Mouse (Mus musculus) neural tube, embryonic 15.5 days (tissue): ENCODE results near the gene Grik4. TPM values are rescaled to one million over a fixed set of nuclear protein-coding genes. Genes with fewer than 3 reads are reported as not detected.
A peak's percentile ranks its signal among the peaks of the same experiment; 100 is the strongest.
"Not testable (repeated sequence)": the region's sequence is repeated elsewhere in the genome, so short reads cannot be mapped to it uniquely, and the experiment has no call there.

Source experiments
- ATAC-seq: fragments of 200-750 bp; cut with Nextera tagmentation; 2 replicates; pipeline ENCODE4 v1.8.0; 2017; ENCODE audit warnings: mild to moderate bottlenecking, moderate TSS enrichment, moderate library complexity; ENCODE audit not compliant: low FRiP score
- H3K27ac ChIP-seq: fragments of 300-500 bp; sonication (generic); replicated peaks from 2 replicates; pipeline ENCODE4 v1.5.1; 2015; ENCODE audit warnings: mild to moderate bottlenecking, inconsistent platforms
- H3K27me3 ChIP-seq: fragments of 300-500 bp; sonication (generic); replicated peaks from 2 replicates; pipeline ENCODE4 v1.6.1; 2015; ENCODE audit warnings: inconsistent platforms
- H3K36me3 ChIP-seq: fragments of 300-500 bp; sonication (generic); 2 replicates; pipeline ENCODE4 v1.6.1; 2015; ENCODE audit warnings: inconsistent platforms
- H3K4me1 ChIP-seq: fragments of 300-500 bp; sonication (generic); 2 replicates; pipeline ENCODE4 v1.6.1; 2015; ENCODE audit warnings: inconsistent platforms
- H3K4me2 ChIP-seq: fragments of 300-500 bp; sonication (generic); 2 replicates; pipeline ENCODE4 v1.6.1; 2015; ENCODE audit warnings: inconsistent platforms, mild to moderate bottlenecking, moderate library complexity
- H3K4me3 ChIP-seq: fragments of 300-500 bp; sonication (generic); replicated peaks from 2 replicates; pipeline ENCODE4 v1.5.1; 2015; ENCODE audit warnings: mild to moderate bottlenecking, inconsistent platforms
- H3K9ac ChIP-seq: fragments of 300-500 bp; sonication (generic); replicated peaks from 2 replicates; pipeline ENCODE4 v1.6.1; 2015; ENCODE audit warnings: mild to moderate bottlenecking, inconsistent platforms
- H3K9me3 ChIP-seq: fragments of 300-500 bp; sonication (generic); replicated peaks from 2 replicates; pipeline ENCODE4 v1.6.1; 2016; ENCODE audit warnings: inconsistent platforms
- WGBS: fragments of 180-500 bp; shearing (Covaris S2); methylation state at CpG from one replicate; pipeline ENCODE4 v1.1.7; 2015; ENCODE audit warnings: mixed read lengths; 5-methylcytosine and 5-hydroxymethylcytosine counted together
- polyA plus RNA-seq: library from polyadenylated mRNA; unstranded; fragments of >200 nt; fragmentation: Nextera tagmentation; extraction: Ambion mirVana; gene quantifications from 2 replicates; pipeline ENCODE4 v1.2.1, GENCODE M21; 2015

Gene Grik4
- polyA plus RNA-seq: 10.1 and 12.3 TPM in 2 replicates

DNA sequence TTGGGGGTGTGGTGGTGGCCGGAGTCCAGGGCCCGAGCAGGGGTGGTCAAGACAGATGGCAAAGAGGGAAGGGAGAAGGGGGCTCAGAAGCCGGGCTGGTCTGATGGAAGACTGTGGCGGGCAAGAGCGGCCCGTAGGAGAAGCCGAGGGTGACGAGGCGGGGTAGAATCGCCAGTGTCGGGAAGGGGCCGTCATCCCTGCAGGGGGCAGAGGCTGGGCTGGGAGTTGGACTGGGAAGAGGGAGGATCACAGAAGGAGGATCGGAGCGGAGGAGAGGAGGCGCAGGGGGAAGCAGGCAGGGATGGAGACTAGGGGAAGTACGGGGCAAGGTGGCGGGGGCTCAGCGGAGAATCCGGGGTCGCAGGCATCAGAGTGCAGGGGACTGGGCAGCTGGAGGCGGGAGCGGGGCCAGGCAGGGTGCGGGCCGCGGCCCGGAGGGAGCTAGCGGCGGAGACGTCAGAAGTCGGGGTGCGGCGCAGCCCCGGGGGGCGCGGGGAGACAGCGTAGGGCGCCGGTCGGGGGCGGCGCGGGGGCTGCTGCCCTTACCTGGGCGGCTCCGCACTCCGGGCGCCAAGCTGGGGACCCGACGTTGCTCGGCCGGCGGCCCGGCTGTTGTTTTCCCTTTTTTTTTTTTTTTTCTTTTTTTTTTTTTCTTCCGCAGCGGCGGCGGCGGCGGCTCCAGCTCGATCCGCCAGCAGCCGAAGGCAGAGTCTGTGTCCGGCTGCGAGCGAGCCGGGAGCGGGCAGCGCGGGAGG is at the start of gene Grik4:
Gene Grik4, minus strand, starts transcription at position 713 of the 755 bp plus-strand sequence.
- peak; percentile 84 for ATAC-seq
- Histone ChIP-seq H3K9me3 (no peaks in the 10 kb centered on the region), H3K4me2 (peak within 1 kb of the TSS; percentile 96), H3K4me3 (peak within 1 kb of the TSS; percentile 60), H3K27ac (peak within 1 kb of the TSS; percentile 79), H3K27me3 (peaks cover 5% of the 10 kb centered on the region; the same call in 1 of the 2 replicates), H3K36me3 (no peaks in the 10 kb centered on the region), H3K4me1 (peaks cover 28% of the 10 kb centered on the region), H3K9ac (peak within 1 kb of the TSS; percentile 88)
- WGBS: under 1% methylated on average over 54 of the region's 68 CpGs

DNA sequence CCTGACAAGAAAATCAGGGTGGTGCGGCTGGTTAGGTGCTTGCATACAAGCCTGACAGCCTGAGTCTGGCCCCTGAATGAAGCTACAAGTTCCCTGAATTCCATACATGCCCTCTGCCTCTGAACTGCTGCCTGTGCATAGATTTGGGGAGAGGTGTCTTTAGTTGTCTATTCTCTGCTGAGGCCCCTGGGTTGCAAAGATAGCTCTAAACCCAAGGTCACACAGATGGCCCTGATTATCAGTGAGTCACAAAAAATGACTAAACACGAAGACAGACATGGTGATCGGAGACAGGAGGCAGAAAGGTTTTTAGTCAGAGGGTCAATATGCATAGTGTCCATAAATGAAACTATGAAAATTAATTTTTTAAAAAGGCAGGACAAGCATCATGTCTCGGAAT is 49.4 kb upstream of the Grik4 start:
- H3K36me3 ChIP-seq: peaks cover 76% of the 10 kb centered on the region
- no peaks in the 10 kb centered on the region for H3K27me3 ChIP-seq
- no peak overlapping the region for H3K4me2 ChIP-seq
- no peak overlapping the region for H3K4me3 ChIP-seq
- H3K9me3 ChIP-seq: no peaks in the 10 kb centered on the region
- H3K9ac ChIP-seq: no peak overlapping the region
- WGBS: 95% methylated on average over 4 of the region's 4 CpGs
- H3K27ac ChIP-seq: no peak overlapping the region
- no peaks in the 10 kb centered on the region for H3K4me1 ChIP-seq
- no peak for ATAC-seq

DNA sequence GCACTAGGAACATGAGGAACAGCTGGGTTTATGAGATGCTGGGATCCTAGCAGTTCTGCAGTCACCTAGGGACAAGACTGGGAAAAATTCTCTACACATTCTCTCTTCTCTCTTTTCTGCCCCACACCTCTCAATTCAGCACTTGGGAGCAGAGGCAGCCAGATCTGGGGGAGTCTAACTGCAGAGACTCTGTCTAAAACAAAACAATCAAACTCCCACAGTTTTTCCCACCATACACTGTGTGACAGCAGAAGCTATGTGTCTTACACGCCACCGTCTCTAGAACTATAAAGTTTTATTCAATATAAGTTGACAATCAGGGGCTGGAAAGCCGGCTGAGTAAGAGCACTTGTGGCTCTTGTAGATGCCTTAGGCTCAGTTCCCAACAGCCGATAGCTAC is 43.7 kb upstream of the Grik4 start:
- H3K4me3 ChIP-seq: no peak overlapping the region
- H3K9ac ChIP-seq: no peak overlapping the region
- H3K9me3 ChIP-seq: no peaks in the 10 kb centered on the region
- H3K36me3 ChIP-seq: peaks cover 71% of the 10 kb centered on the region
- H3K4me1 ChIP-seq: no peaks in the 10 kb centered on the region
- WGBS: 88% methylated on average over 4 of the region's 4 CpGs
- H3K4me2 ChIP-seq: no peak overlapping the region
- H3K27ac ChIP-seq: no peak overlapping the region
- no peaks in the 10 kb centered on the region for H3K27me3 ChIP-seq
- no peak for ATAC-seq

DNA sequence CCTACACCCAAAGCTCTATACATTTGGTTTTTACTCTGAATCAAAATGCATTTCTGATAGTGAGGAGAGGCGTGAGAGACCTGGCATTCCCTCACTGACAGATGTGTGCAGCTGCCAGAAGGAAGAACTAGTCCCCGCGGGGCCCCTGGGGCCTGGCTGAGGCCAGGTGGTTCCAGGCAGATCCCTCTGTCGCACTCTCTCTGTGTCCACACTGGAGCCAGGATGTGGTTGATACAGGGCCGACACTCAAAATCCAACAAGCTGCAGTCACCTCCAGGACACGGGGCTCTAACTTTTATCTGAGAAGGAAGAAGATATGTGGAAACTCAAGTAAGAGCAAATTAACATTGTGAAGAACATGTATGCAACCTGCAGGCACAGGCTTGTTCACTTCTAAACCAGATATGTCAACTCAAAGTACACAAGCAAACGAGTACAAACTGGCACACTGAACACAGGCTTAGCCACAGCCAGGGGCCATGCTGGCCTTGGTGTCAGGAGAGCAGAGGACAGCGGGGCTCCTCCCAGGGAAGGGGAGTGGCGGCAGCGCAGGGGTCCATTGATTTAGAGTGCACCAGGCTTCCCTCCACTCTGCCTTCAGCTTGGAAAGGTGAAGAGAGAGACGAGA is 24.7 kb upstream of the Grik4 start:
- ATAC-seq: no peak
- H3K4me3 ChIP-seq: no peak overlapping the region
- H3K9me3 ChIP-seq: no peaks in the 10 kb centered on the region
- no peak overlapping the region for H3K9ac ChIP-seq
- H3K36me3 ChIP-seq: peaks cover 71% of the 10 kb centered on the region
- H3K27me3 ChIP-seq: no peaks in the 10 kb centered on the region
- no peak overlapping the region for H3K27ac ChIP-seq
- 71% methylated on average over 11 of the region's 11 CpGs for WGBS
- H3K4me1 ChIP-seq: peaks cover 5% of the 10 kb centered on the region
- H3K4me2 ChIP-seq: no peak overlapping the region

DNA sequence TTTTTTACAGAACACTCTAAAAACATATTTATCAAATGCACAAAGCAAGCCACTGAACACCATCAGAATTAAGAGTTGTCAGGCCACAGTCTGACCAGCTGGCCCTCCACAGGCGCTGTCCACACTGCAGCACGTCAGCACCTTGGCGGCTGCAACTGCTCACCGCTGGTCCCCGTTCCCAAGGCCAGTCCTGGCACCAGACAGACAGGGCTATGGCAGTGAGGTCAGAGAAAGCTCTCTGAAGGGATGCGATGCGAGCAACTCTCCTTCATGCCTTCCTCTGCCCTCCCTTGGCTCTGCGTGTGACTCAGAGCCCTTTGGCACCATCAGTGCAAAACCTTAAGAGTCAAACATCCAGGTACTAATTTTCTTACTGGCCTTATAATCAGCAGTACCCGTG is 23.4 kb upstream of the Grik4 start:
- H3K36me3 ChIP-seq: peaks cover 60% of the 10 kb centered on the region
- H3K9me3 ChIP-seq: no peaks in the 10 kb centered on the region
- H3K4me2 ChIP-seq: no peak overlapping the region
- no peak overlapping the region for H3K27ac ChIP-seq
- WGBS: 89% methylated on average over 9 of the region's 9 CpGs
- no peak for ATAC-seq
- no peak overlapping the region for H3K4me3 ChIP-seq
- no peaks in the 10 kb centered on the region for H3K27me3 ChIP-seq
- H3K4me1 ChIP-seq: peaks cover 6% of the 10 kb centered on the region
- no peak overlapping the region for H3K9ac ChIP-seq

DNA sequence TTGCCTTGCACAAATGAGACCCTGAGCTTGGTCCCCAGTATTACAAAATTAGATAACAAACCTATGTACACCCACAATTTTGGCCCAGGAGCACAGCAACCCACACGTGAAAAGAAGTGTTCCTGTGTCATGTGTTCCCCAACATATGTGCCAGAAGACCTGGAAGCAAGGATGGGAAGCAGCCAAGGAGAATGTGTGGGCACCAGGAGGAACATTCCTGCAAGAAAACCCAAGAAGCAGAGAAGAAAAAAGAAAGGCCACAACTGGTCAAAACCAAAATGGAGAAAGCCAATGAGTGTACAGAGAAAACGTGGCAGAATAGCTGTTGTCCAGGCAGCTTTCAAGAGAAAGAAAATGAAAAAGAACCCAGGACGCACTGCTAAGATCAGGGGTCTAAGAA is 20.5 kb upstream of the Grik4 start:
- H3K27ac ChIP-seq, H3K4me1 ChIP-seq, H3K27me3 ChIP-seq, H3K9me3 ChIP-seq, H3K4me2 ChIP-seq, H3K9ac ChIP-seq, ATAC-seq, H3K4me3 ChIP-seq: not testable (repeated sequence)
- WGBS: 89% methylated on average over 3 of the region's 3 CpGs
- H3K36me3 ChIP-seq: peaks cover 32% of the 10 kb centered on the region

DNA sequence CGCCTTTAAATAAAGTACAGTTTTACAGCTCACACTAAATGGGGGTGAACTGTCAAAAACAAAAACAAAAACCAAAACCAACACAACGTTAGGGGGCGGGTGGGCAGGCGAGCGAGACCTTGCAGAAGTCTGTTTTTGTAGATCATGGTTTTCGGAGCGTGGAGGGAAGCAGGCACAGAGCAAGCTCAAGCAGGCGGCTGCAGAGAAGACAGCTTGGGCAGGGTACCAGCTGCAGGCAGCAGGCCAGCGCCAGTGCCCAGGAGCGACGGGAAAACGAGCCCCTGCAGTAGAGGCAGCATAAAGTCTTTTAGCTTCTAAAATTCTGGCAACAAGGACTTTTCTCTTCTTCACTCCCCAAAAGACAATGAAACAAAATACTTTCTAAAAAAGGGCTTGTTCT is 20.1 kb upstream of the Grik4 start:
- H3K4me2 ChIP-seq: no peak overlapping the region
- H3K27ac ChIP-seq: no peak overlapping the region
- ATAC-seq: no peak
- peaks cover 9% of the 10 kb centered on the region for H3K4me1 ChIP-seq
- peaks cover 27% of the 10 kb centered on the region for H3K36me3 ChIP-seq
- 69% methylated on average over 12 of the region's 12 CpGs for WGBS
- no peak overlapping the region for H3K9ac ChIP-seq
- no peak overlapping the region for H3K4me3 ChIP-seq
- no peaks in the 10 kb centered on the region for H3K27me3 ChIP-seq
- no peaks in the 10 kb centered on the region for H3K9me3 ChIP-seq

DNA sequence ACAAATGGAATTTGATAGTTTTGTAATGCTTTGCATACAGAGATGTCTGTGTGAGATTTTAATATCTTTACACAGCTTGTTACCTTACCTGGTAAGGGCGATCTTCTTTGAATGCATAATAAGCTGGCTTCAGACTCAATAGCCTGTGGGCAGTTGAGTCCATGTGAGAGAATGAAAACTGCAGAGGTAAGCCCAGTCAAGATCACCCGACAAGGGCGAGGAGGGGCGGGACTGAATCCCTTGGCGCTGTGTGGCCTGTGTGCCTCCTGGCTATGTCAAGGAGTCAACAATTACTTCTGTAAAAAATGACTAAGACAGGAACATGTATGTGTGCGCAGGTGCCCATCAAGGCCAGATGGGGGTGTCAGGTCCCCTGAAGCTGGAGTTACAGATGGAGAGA is 18.2 kb upstream of the Grik4 start:
- Histone ChIP-seq H3K4me1 (peaks cover 19% of the 10 kb centered on the region), H3K27me3 (no peaks in the 10 kb centered on the region), H3K36me3 (peaks cover 12% of the 10 kb centered on the region), H3K27ac (no peak overlapping the region), H3K4me2 (no peak overlapping the region), H3K9ac (no peak overlapping the region), H3K9me3 (no peaks in the 10 kb centered on the region), H3K4me3 (no peak overlapping the region)
- no peak for ATAC-seq
- WGBS: 86% methylated on average over 6 of the region's 6 CpGs

DNA sequence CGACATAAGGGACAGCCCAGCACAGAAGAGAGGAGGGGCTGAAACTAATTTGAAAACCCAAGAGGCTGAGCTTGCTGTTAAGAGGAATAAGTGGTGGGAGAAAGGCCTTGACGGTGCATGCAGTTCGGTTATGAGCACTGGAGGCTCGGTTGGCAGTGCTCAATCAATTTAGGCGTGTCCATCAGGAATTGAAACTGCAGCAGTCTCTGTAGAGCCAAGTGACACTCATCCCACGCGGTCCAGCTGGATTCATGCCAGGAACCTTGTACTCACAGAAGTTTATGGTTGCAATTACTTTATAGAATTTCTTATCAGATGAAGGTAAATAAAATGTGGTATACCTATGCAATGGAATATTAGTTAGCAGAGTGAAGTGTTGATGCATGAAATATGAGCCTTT is 14.1 kb upstream of the Grik4 start:
- Histone ChIP-seq H3K9me3 (no peaks in the 10 kb centered on the region), H3K4me2 (no peak overlapping the region), H3K4me1 (peaks cover 25% of the 10 kb centered on the region), H3K36me3 (no peaks in the 10 kb centered on the region), H3K4me3 (no peak overlapping the region), H3K27ac (no peak overlapping the region), H3K27me3 (no peaks in the 10 kb centered on the region), H3K9ac (no peak overlapping the region)
- ATAC-seq: no peak
- 31% methylated on average over 7 of the region's 7 CpGs for WGBS

DNA sequence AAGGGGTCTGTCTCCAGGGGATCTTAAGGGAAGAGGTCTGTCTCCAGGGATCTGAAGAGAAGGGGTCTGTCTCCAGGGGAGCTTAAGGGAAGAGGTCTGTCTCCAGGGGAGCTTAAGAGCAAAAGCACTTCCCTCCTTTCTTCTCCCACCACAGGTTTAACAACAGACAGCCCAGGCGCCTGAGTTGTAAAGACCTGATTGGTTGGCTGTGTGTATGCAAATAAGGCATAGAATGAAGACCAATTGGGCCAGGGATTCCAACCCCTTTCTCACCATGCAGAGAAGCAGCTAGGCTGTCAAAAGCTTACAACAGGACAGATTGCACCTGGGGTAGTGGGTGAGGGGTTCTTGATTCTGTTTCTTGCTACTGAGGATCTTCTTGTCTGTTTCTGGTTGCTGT is 4.1 kb upstream of the Grik4 start:
- Histone ChIP-seq H3K9me3 (no peaks in the 10 kb centered on the region), H3K9ac (no peak overlapping the region), H3K36me3 (no peaks in the 10 kb centered on the region), H3K27ac (no peak overlapping the region), H3K4me1 (peaks cover 5% of the 10 kb centered on the region), H3K27me3 (peaks cover 2% of the 10 kb centered on the region; the same call in 1 of the 2 replicates), H3K4me2 (no peak overlapping the region), H3K4me3 (no peak overlapping the region)
- WGBS: 82% methylated on average over 1 of the region's 1 CpGs
- ATAC-seq: no peak

DNA sequence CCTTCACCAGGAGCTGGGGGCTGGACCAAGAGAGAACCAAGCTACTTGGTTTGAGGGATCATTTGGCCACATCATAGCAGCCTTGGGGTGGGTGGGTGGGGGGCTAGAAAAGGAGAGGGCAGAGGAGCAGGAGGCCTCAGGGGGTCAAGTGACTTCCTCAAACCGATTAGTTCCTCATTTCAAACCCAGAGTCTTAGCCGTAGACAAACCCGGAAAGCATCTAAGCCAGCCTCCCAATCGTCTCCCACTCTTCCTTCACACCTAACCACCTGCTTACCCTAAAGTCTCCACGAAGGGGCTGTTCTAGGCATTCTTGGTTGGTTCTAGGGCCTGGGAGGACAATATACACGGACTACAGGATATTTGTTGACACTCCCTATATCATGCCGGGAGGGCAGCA is 881 bp upstream of the Grik4 start:
- peak overlapping the region; percentile 96 for H3K4me2 ChIP-seq
- 83% methylated on average over 7 of the region's 7 CpGs for WGBS

DNA sequence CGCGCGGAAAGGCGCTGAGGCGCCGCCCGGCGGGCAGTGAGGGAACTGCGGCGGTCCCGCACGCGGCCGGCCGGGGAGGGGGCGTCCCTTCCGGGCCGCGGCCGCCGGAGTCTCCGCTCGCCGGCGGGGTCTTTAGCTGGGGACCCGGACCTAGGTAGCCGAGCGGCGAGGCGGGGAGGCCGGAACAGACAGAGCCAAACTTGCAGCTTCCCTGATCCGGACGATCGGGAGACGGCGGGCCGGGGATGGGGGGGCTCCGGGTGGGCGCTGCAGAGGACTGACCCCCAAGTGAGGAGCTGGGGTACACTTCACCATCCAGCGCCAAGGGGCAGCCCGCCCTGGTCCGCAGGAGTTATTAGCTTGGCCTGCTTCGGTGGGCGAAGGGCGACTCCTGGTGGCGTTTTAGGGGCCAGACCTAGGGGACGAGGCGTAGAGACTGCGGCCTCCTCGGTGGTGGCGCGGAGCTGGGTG is 278 bp upstream of the Grik4 start:
- H3K36me3 ChIP-seq: no peaks in the 10 kb centered on the region
- under 1% methylated on average over 37 of the region's 52 CpGs for WGBS
- peak overlapping the region; percentile 79 for H3K27ac ChIP-seq
- peaks cover 2% of the 10 kb centered on the region; the same call in 1 of the 2 replicates for H3K27me3 ChIP-seq
- H3K4me3 ChIP-seq: peak overlapping the region; percentile 60
- peak overlapping the region; percentile 96 for H3K4me2 ChIP-seq
- peak overlapping the region; percentile 88 for H3K9ac ChIP-seq
- peaks cover 28% of the 10 kb centered on the region for H3K4me1 ChIP-seq
- H3K9me3 ChIP-seq: no peaks in the 10 kb centered on the region
- peak; percentile 93 for ATAC-seq

More for the DNA sequence above, 881 bp upstream of the Grik4 start:
- no peaks in the 10 kb centered on the region for H3K36me3 ChIP-seq
- H3K4me1 ChIP-seq: peaks cover 28% of the 10 kb centered on the region
- no peaks in the 10 kb centered on the region for H3K9me3 ChIP-seq
- peaks cover 2% of the 10 kb centered on the region; the same call in 1 of the 2 replicates for H3K27me3 ChIP-seq
- ATAC-seq: no peak
- 0 out of 2 replicates have a peak overlapping the region, but pooled peaks have one; percentile 88 for H3K9ac ChIP-seq
- no peak overlapping the region for H3K27ac ChIP-seq
- no peak overlapping the region for H3K4me3 ChIP-seq
